In the genomic region with DNA sequence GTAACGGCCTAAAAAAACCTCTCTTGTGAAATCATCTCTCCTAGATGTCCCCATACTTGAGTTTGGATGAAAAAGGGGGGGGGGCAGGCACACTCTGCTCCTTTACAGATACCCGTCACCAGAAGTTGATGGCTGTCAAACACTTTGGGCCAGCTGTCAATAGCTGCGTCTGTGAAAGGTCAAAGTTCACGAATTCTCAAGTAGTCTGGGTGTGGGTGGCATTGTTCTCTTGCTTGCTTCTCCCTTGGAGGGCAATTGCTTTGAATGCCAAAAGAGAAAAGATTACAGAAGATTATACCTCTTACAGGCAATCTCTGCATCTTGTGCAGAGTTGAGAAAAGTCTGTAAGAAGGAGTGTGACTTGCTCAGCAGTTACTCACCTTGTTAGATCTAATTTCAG, we compare ENCODE assay signal across 13 mouse cellular contexts.
"Had no signal": no experiment of that assay in that cellular context is flagged by ENCODE, and none has a peak within 500 bp of the region (broad histone marks: within the 10 kb centered on the region; RNA-seq: fewer than 3 reads in every experiment).

No protein-coding gene starts in this region.

- H3K9ac ChIP-seq: kidney, embryonic 15.5 days; liver, embryonic 15.5 days; midbrain, embryonic 15.5 days; neural tube, embryonic 13.5 days had no signal

- H3K27ac ChIP-seq: kidney, embryonic 15.5 days; limb, embryonic 10.5 days; liver, embryonic 15.5 days; midbrain, embryonic 15.5 days; neural tube, embryonic 13.5 days; stomach, postnatal 0 days had no signal

- H3K4me1 ChIP-seq: kidney, embryonic 15.5 days; liver, embryonic 15.5 days; midbrain, embryonic 15.5 days had no signal

- H3K4me2 ChIP-seq: kidney, embryonic 15.5 days; liver, embryonic 11.5 days; liver, embryonic 15.5 days; midbrain, embryonic 15.5 days; neural tube, embryonic 13.5 days had no signal

- ATAC-seq: lung, postnatal 0 days; midbrain, embryonic 15.5 days had no signal

- H3K4me3 ChIP-seq: kidney, embryonic 15.5 days; limb, embryonic 10.5 days; liver, embryonic 15.5 days; midbrain, embryonic 15.5 days; neural tube, embryonic 13.5 days had no signal

- H3K27me3 ChIP-seq: kidney, embryonic 15.5 days; liver, embryonic 15.5 days; midbrain, embryonic 15.5 days; neural tube, embryonic 13.5 days had no signal

- DNase-seq: kidney, postnatal 14 days; lung, adult 2 months; lung, postnatal 36 days; right cerebral cortex, postnatal 25 days; thymus, postnatal 4 days had no signal

- H3K9me3 ChIP-seq: kidney, embryonic 15.5 days; limb, embryonic 10.5 days; liver, embryonic 15.5 days; midbrain, embryonic 15.5 days; neural tube, embryonic 13.5 days had no signal

- H3K36me3 ChIP-seq: kidney, embryonic 15.5 days; liver, embryonic 15.5 days; midbrain, embryonic 15.5 days; neural tube, embryonic 13.5 days had no signal
